Mouse (Mus musculus) neural tube, embryonic 15.5 days (tissue): ENCODE results near the gene Galnt14. TPM values are rescaled to one million over a fixed set of nuclear protein-coding genes. Genes with fewer than 3 reads are reported as not detected.

Experiments
- ATAC-seq: fragments of 200-750 bp; cut with Nextera tagmentation; 2 replicates; pipeline ENCODE4 v1.8.0; 2017; ENCODE audit warnings: mild to moderate bottlenecking, moderate TSS enrichment, moderate library complexity; ENCODE audit not compliant: low FRiP score
- H3K27ac ChIP-seq: fragments of 300-500 bp; sonication (generic); replicated peaks from 2 replicates; pipeline ENCODE4 v1.5.1; 2015; ENCODE audit warnings: mild to moderate bottlenecking, inconsistent platforms
- H3K27me3 ChIP-seq: fragments of 300-500 bp; sonication (generic); replicated peaks from 2 replicates; pipeline ENCODE4 v1.6.1; 2015; ENCODE audit warnings: inconsistent platforms
- H3K36me3 ChIP-seq: fragments of 300-500 bp; sonication (generic); 2 replicates; pipeline ENCODE4 v1.6.1; 2015; ENCODE audit warnings: inconsistent platforms
- H3K4me1 ChIP-seq: fragments of 300-500 bp; sonication (generic); 2 replicates; pipeline ENCODE4 v1.6.1; 2015; ENCODE audit warnings: inconsistent platforms
- H3K4me2 ChIP-seq: fragments of 300-500 bp; sonication (generic); 2 replicates; pipeline ENCODE4 v1.6.1; 2015; ENCODE audit warnings: inconsistent platforms, mild to moderate bottlenecking, moderate library complexity
- H3K4me3 ChIP-seq: fragments of 300-500 bp; sonication (generic); replicated peaks from 2 replicates; pipeline ENCODE4 v1.5.1; 2015; ENCODE audit warnings: mild to moderate bottlenecking, inconsistent platforms
- H3K9ac ChIP-seq: fragments of 300-500 bp; sonication (generic); replicated peaks from 2 replicates; pipeline ENCODE4 v1.6.1; 2015; ENCODE audit warnings: mild to moderate bottlenecking, inconsistent platforms
- H3K9me3 ChIP-seq: fragments of 300-500 bp; sonication (generic); replicated peaks from 2 replicates; pipeline ENCODE4 v1.6.1; 2016; ENCODE audit warnings: inconsistent platforms
- WGBS: fragments of 180-500 bp; shearing (Covaris S2); methylation state at CpG from one replicate; pipeline ENCODE4 v1.1.7; 2015; ENCODE audit warnings: mixed read lengths; 5-methylcytosine and 5-hydroxymethylcytosine counted together
- polyA plus RNA-seq: library from polyadenylated mRNA; unstranded; fragments of >200 nt; fragmentation: Nextera tagmentation; extraction: Ambion mirVana; gene quantifications from 2 replicates; pipeline ENCODE4 v1.2.1, GENCODE M21; 2015

The Galnt14 gene
- polyA plus RNA-seq, 1 experiment from 2014 or later = 28.9 TPM

DNA sequence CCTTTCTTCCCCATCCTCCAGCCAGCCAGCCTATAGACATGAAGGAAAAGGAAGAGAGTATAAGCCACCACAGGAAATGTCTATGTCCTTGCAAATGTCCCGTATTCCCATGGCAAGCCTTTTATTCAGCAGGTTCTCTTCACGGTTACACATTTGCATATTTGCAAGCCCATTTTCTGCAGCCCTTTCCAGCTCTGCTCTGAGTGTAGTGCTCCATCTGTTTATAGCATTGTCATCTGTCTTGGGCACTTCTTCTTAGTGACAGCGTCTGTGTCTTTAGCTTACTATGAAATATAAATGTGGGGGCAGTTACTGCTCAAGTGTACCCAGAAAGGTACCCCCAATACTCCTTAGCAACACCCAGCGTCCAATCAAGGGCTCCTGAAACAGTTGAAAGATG lies 83.3 kb downstream of the Galnt14 start:
- no peak overlapping the region for H3K4me2 ChIP-seq
- H3K9me3 ChIP-seq = no peaks in the 10 kb centered on the region
- no peaks in the 10 kb centered on the region for H3K27me3 ChIP-seq
- ATAC-seq = no peak
- no peak overlapping the region for H3K27ac ChIP-seq
- no peak overlapping the region for H3K9ac ChIP-seq
- 0 out of 2 replicates have a peak, but pooled peaks cover 10% of the 10 kb centered on the region for H3K4me1 ChIP-seq
- H3K36me3 ChIP-seq = no peaks in the 10 kb centered on the region
- H3K4me3 ChIP-seq = no peak overlapping the region
- WGBS = 69% methylated on average over 4 of the region's 4 CpGs

DNA sequence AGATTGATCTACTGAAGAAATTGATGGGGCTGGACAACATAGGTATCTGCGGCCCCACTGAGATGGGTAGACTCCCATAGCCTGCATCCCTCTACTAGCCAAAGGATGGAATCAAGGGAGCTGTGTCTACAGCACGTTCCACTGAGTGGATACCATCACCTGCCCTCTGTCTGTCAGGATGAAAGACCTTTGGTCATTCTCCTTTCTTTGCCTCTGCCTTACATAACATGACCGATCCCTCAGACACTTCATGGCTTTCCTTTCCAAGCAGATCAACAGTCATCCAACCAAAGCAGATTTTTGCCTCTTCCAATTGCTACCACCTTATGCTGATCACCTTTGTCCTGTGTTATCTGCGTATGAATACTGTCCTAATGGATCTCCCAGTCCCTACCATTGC lies 90.2 kb downstream of the Galnt14 start:
- Histone ChIP-seq H3K36me3 (no peaks in the 10 kb centered on the region), H3K9me3 (no peaks in the 10 kb centered on the region), H3K4me1 (peaks cover 5% of the 10 kb centered on the region; the same call in 1 of the 2 replicates), H3K9ac (no peak overlapping the region), H3K4me2 (no peak overlapping the region), H3K4me3 (no peak overlapping the region), H3K27me3 (no peaks in the 10 kb centered on the region), H3K27ac (no peak overlapping the region)
- 94% methylated on average over 4 of the region's 4 CpGs for WGBS
- ATAC-seq = no peak

DNA sequence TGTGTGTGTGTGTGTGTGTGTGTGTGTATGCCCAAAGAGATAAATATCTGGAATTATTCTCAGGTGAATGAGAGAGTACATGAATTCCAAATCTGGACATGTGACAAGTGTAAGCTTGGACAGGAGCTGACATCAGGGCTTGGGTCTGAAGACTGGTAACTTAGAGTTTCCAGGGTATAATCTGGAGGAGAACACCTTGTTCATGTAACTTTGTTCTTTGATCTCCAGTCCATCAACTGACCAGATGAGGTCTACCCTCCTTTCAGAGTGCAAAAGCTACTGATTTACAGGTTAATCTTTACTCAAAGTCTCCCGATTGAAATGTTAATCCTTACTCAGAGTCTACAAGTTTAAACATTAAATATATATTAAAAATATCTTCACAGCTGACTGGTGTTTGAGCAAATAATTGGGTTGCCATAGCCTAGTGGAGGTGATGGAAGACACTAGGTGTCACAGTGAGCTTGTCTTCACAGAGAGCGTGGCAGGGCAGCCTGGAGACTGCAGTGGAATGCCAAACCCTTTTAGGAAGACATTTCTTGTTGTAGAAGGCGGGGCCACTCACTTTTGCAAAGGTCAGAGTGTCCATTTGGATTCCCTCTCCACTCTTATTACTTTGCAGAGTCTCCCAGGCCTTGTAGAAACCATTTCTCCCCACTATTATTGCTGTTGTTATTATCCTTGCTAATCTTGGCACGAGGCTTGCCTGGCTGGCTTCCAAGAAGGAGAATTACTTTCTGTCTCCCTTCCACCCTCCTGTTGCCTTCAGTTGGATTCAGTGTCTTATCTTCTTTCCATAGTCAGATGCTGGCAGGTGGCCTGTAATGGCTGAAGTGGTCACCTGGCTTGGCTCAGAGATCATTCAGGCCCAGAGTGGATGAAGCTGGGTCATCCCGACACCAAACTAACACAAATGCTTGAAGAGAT lies 107.4 kb downstream of the Galnt14 start:
- Histone ChIP-seq H3K27me3 (no peaks in the 10 kb centered on the region), H3K9me3 (no peaks in the 10 kb centered on the region), H3K4me1 (peaks cover 21% of the 10 kb centered on the region), H3K4me2 (no peak overlapping the region), H3K4me3 (no peak overlapping the region), H3K27ac (no peak overlapping the region), H3K36me3 (no peaks in the 10 kb centered on the region), H3K9ac (no peak overlapping the region)
- no peak for ATAC-seq
- WGBS = 62% methylated on average over 5 of the region's 5 CpGs

DNA sequence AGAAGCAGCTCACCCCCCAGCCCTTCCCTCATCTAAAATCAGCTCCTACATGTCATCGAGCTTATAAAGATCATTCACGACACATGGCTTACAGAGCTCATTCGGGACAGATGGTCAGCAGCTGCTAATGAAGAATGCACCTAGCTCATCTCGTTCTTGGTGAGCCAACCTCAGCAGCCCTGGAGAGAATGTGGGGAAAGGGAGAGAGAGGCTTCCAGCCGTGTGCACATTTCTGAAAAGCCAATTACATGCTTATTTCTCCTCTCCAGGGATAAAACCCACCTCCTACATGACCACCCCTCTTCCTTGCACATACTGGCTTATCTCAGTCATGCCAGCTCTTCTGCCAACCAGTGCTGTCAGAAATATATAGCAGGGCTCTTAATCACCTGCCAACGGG lies 110.3 kb downstream of the Galnt14 start:
- H3K4me2 ChIP-seq = no peak overlapping the region
- peak overlapping the region; percentile 25; the same call in 1 of the 2 replicates for H3K27ac ChIP-seq
- ATAC-seq = no peak
- H3K9ac ChIP-seq = no peak overlapping the region
- H3K27me3 ChIP-seq = no peaks in the 10 kb centered on the region
- peaks cover 21% of the 10 kb centered on the region for H3K4me1 ChIP-seq
- WGBS = 48% methylated on average over 6 of the region's 6 CpGs
- H3K36me3 ChIP-seq = no peaks in the 10 kb centered on the region
- H3K4me3 ChIP-seq = no peak overlapping the region
- no peaks in the 10 kb centered on the region for H3K9me3 ChIP-seq

DNA sequence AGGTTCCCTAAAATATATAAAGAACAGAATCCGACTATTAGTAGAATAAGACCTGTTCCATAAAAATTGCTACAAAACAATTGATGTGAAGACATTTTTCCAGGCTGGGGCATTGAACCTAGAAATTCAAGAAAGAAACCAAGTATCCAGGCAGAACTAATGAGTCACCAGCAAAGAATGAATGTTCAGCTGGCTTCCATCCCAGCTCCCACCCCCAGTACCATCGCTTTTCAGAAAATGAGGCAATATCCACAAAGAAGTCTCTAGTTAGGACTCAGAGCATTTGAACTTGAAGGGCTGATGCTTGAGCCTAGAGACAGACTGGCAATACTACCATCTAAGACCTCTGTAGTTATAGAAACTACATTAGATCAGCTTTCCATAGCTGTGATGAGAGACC lies 118.2 kb downstream of the Galnt14 start:
- no peaks in the 10 kb centered on the region for H3K4me1 ChIP-seq
- H3K4me2 ChIP-seq = no peak overlapping the region
- 74% methylated on average over 2 of the region's 2 CpGs for WGBS
- no peak overlapping the region for H3K9ac ChIP-seq
- no peak overlapping the region for H3K4me3 ChIP-seq
- H3K27ac ChIP-seq = no peak overlapping the region
- H3K9me3 ChIP-seq = no peaks in the 10 kb centered on the region
- no peaks in the 10 kb centered on the region for H3K27me3 ChIP-seq
- ATAC-seq = no peak
- H3K36me3 ChIP-seq = no peaks in the 10 kb centered on the region

DNA sequence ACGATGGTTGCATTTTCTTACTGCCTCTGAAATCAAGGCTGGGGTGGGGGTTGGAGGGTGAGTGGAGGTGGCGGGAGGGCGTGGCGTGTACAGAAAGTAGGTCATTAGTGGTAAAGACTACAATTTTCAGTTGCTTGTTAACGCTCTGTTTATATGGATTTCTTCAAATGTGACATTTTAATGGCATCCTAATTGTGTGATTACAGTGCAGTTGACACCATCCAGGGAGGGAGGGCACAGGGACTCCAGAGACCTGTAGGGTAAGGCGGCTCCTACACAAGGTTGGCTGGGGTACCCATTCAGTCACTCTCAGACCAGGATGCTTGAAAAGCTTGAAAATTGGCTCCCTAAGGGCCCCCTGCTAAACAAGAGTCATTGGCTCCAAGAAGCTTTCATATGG lies 122.7 kb downstream of the Galnt14 start:
- Histone ChIP-seq H3K4me2 (no peak overlapping the region), H3K9ac (no peak overlapping the region), H3K27ac (no peak overlapping the region), H3K4me3 (no peak overlapping the region), H3K36me3 (no peaks in the 10 kb centered on the region), H3K9me3 (no peaks in the 10 kb centered on the region), H3K27me3 (no peaks in the 10 kb centered on the region), H3K4me1 (peaks cover 17% of the 10 kb centered on the region)
- WGBS = 53% methylated on average over 6 of the region's 6 CpGs
- no peak for ATAC-seq

DNA sequence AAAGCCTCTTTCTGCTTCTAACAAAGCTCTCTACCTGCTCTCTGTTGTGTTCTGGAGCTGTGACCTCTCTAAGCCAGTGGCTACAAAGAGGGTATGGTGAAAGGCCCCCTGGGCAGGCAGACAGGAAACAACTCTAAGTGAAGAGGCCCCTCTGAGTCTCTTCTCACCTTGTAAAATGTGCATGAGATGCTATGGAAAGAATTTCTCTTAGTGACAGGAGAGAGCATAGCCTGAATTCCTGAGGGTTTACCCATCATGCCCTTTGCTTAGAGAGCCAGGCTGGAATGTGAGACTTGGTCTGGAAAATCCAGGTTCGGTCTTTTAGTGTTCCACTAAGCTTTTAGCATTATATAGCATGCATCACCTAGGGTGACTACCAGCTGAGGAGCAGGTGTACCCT lies 136.1 kb downstream of the Galnt14 start:
- Histone ChIP-seq H3K4me1 (no peaks in the 10 kb centered on the region), H3K4me3 (no peak overlapping the region), H3K27ac (no peak overlapping the region), H3K4me2 (no peak overlapping the region), H3K27me3 (no peaks in the 10 kb centered on the region), H3K9ac (no peak overlapping the region), H3K36me3 (peaks cover 2% of the 10 kb centered on the region; the same call in 1 of the 2 replicates), H3K9me3 (no peaks in the 10 kb centered on the region)
- WGBS = 79% methylated on average over 1 of the region's 1 CpGs
- no peak for ATAC-seq

DNA sequence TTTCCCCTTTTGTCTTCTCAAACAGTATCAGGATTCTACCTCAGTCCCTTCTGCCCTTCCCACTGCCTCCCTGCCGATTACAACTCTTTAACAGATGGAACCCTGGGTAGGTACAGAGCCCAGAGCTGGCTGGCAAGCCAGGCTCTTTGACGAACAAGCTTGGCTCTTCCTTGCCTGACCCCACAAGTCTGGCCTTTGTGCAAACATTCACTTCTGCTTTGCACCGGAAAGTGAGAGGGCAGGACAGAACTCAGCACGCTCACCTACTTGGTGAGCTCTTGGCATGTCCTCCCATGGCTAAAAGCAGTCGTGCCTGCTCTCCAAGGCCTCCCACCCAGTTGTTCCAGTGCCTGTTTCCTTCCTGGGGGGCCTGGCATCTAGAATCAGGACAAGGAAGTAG lies 137.4 kb downstream of the Galnt14 start:
- H3K27me3 ChIP-seq = no peaks in the 10 kb centered on the region
- 74% methylated on average over 5 of the region's 5 CpGs for WGBS
- H3K27ac ChIP-seq = no peak overlapping the region
- H3K4me1 ChIP-seq = peaks cover 10% of the 10 kb centered on the region; the same call in 1 of the 2 replicates
- H3K4me2 ChIP-seq = no peak overlapping the region
- H3K9me3 ChIP-seq = no peaks in the 10 kb centered on the region
- H3K9ac ChIP-seq = no peak overlapping the region
- peaks cover 2% of the 10 kb centered on the region; the same call in 1 of the 2 replicates for H3K36me3 ChIP-seq
- no peak overlapping the region for H3K4me3 ChIP-seq
- ATAC-seq = no peak

DNA sequence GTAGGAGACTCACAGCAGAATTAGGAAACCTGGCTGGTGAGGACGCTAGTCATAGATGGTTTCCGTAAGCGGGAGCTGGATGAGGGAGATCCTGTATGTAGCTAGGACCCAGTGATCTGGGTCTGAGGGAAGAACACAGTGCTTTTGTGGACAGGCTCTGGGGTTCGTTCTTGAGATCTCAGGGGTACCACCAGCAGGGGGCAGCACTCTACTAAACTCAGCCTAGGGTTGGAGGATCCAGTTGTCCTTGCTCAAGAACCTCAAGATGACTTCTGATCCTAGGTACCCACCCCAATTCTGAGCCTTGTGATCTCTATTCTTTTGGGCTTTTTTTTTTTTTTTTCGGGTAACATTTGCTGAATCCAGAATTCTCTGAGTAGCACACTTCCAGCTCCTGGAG lies 137.8 kb downstream of the Galnt14 start:
- Histone ChIP-seq H3K27ac (no peak overlapping the region), H3K4me2 (no peak overlapping the region), H3K4me1 (peaks cover 13% of the 10 kb centered on the region; the same call in 1 of the 2 replicates), H3K4me3 (no peak overlapping the region), H3K9me3 (no peaks in the 10 kb centered on the region), H3K36me3 (peaks cover 2% of the 10 kb centered on the region; the same call in 1 of the 2 replicates), H3K27me3 (no peaks in the 10 kb centered on the region), H3K9ac (no peak overlapping the region)
- WGBS = 88% methylated on average over 5 of the region's 5 CpGs
- no peak for ATAC-seq

DNA sequence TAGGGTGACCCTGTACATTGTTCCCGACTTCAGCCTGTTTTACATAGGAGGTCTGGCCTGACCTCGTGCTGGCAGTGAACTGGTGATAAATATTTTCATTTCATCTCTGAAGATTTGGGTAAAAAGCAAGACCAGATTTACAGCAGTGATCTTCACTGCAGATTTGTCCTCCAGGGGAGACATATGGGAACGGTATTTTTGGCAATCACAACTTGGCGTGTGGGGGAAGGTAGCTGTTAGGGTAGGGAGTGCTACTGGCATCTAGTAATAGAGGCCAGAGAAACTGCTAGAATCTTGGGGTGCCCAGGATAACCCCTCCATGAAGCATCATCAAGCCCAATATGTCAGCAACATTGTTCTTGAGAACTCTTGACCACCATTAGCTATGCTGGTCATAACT lies 138.3 kb downstream of the Galnt14 start:
- 64% methylated on average over 4 of the region's 4 CpGs for WGBS
- H3K9me3 ChIP-seq = no peaks in the 10 kb centered on the region
- peaks cover 2% of the 10 kb centered on the region; the same call in 1 of the 2 replicates for H3K36me3 ChIP-seq
- ATAC-seq = no peak
- H3K9ac ChIP-seq = no peak overlapping the region
- H3K4me1 ChIP-seq = peaks cover 13% of the 10 kb centered on the region; the same call in 1 of the 2 replicates
- H3K27me3 ChIP-seq = no peaks in the 10 kb centered on the region
- H3K4me2 ChIP-seq = no peak overlapping the region
- no peak overlapping the region for H3K4me3 ChIP-seq
- no peak overlapping the region for H3K27ac ChIP-seq

DNA sequence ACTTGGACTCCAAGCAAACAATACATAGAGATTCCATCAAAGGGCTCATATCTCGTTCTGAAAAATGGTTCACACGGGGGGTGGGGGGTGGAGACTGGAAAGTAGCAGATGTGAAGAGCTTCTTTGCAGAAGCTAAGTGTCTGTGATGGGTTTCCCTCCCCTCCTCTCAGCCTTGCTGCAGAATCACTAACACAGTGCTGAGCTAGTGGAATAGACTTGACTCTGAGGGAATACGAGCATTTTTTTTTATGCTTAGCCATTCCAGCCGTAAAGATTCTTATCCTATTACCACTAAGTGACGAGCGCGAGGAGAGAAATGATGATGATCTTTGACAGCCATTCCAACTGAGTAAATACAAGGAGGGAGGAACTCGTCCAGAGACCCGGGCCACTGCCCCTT lies 142.0 kb downstream of the Galnt14 start:
- Histone ChIP-seq H3K9ac (no peak overlapping the region), H3K4me1 (peaks cover 13% of the 10 kb centered on the region; the same call in 1 of the 2 replicates), H3K27me3 (no peaks in the 10 kb centered on the region), H3K4me2 (peak overlapping the region; percentile 2; the same call in 1 of the 2 replicates), H3K9me3 (no peaks in the 10 kb centered on the region), H3K27ac (no peak overlapping the region; the same call in 1 of the 2 replicates), H3K4me3 (no peak overlapping the region), H3K36me3 (no peaks in the 10 kb centered on the region)
- peak; percentile 63; the same call in 1 of the 2 replicates for ATAC-seq
- WGBS = 50% methylated on average over 9 of the region's 9 CpGs

DNA sequence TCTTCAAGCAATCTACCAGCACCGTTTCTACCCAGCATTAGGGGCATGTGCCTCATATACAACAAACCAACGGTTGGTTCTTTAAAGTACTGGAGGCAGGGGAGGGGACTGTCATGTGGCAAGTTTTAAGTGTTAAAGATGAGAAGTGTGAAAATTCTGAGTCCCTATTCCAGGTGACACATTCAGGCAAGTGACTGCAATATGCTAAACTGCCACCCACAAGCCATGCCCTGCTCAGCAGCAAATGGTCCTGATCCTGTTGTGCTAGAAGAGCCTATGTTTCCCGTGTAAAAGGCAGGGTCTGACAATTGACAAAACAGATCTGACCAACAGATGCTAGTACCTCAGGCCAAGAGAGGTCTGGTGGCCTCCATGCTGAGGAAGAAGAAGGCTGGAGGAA lies 149.1 kb downstream of the Galnt14 start:
- no peak overlapping the region for H3K9ac ChIP-seq

More for the DNA sequence above, 149.1 kb downstream of the Galnt14 start:
- H3K27ac ChIP-seq = no peak overlapping the region
- H3K4me1 ChIP-seq = 0 out of 2 replicates have a peak, but pooled peaks cover 2% of the 10 kb centered on the region
- H3K4me2 ChIP-seq = no peak overlapping the region
- WGBS = 77% methylated on average over 3 of the region's 3 CpGs
- no peak overlapping the region for H3K4me3 ChIP-seq
- no peaks in the 10 kb centered on the region for H3K9me3 ChIP-seq
- no peaks in the 10 kb centered on the region for H3K27me3 ChIP-seq
- H3K36me3 ChIP-seq = no peaks in the 10 kb centered on the region
- ATAC-seq = no peak
